Mouse (Mus musculus): ENCODE results near the gene Tmem54. TPM values are rescaled to one million over a fixed set of nuclear protein-coding genes. Genes with fewer than 3 reads are reported as not detected.

The Tmem54 gene
- total RNA-seq, 2 experiments from 2014 or later: not detected

DNA sequence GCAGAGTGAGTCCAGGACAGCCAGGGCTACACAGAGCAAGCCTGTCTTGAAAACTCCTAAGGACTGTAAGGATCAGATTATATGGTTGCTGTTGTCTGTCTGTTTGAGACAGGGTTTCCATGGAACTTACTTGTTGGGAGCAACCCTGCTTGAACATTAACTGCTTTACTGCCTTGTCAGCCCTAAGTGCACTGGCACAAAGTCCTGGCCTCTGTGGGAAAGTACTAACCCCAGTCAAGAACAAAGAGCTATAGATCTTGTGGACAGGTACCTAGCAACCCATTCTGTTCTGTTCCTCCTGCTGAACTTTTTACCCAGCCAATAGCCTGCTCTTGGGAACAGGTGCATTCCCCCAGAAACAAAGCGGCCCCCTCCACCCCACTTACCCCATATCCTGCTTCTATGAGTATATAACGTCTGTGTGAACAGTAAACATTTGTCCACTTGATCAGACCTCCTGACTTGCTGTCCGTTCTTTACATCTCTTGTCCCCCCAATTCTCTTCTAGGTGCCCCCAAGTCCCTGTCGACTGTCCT lies 46.0 kb downstream of the Tmem54 start:
- DNase-seq: no peak

DNA sequence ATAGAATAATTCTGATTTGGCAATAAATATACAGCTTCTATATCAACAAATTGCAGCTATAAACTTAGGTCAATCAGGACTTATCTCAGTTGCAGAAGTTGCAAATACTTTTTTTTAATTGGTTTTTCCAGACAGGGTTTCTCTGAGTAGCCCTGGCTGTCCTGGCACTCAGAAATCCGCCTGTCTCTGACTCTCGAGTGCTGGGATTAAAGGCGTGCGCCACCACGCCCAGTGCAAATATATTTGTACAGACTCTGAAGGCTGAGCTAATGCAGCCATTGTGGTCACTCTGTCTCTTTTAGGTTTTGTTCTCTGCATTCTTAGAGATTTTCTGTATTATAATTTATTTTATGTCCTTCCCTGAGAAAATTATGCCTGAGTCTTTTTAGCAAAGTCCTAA lies 52.2 kb downstream of the Tmem54 start:
- DNase-seq: no peak

DNA sequence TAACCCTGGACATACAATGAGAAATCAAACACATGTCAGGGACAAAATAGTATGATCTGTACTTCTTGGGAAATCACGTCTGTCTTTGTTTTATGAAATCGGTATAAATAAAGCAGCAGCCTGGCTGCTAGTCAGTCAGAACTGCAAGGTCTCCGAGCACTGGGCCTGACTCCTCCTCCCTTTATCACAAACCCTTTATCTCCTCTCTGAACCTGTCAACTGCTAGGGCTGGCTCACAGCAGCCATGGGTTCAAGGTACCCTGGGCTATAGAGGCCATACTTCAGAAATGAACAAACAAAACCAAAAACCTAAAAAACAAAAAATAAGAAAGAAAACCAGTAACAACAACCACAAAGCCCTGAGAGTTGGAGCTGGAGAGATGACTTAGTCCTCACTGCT lies 53.2 kb downstream of the Tmem54 start:
- DNase-seq: peak; percentile 29 to 41

DNA sequence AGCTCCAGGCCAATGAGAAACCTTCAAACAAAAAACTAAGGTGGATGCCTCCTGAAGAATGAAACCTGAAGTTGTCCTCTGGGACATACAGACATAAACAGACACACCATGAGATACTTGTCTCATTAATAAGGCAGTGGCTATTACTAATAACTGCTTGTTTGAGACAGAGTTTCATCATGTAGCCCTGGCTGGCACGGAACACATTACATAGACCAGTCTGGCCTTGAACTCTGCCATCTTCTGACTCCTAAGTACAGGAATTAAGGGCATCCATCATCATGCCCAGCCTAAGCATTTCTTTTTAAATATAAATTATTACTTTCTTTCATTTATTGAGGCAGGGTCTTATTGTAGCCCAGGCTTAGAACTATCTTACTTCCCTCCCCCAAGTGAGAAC lies 55.7 kb downstream of the Tmem54 start:
- DNase-seq: peak; percentile 46 to 47

Other genes starting within 250 kb of the Tmem54 start
- gene Trim62, start 222.0 kb upstream of the Tmem54 start, total RNA-seq (2021): 10 to 100 TPM in 1 of 2 experiments, 1 to 10 TPM in 1; 8.1 to 12.0 TPM
- 10 to 100 TPM; 51.6 to 70.4 TPM for gene Azin2, start 143.1 kb upstream of the Tmem54 start, total RNA-seq (2021)
- 100 to 1,000 TPM; 131 to 134 TPM for gene Ak2, start 113.6 kb upstream of the Tmem54 start, total RNA-seq (2021)
- gene Rnf19b, start 47.3 kb upstream of the Tmem54 start, total RNA-seq (2021): 10 to 100 TPM; 41.1 to 45.6 TPM
- gene Hpca, start 16.5 kb downstream of the Tmem54 start, total RNA-seq (2021): 1 to 10 TPM; 1.2 to 1.3 TPM
- 1 to 10 TPM; 2.2 to 7.2 TPM for gene Fndc5, start 31.5 kb downstream of the Tmem54 start, total RNA-seq (2021)
- gene S100pbp, start 84.2 kb downstream of the Tmem54 start, total RNA-seq (2021): 10 to 100 TPM; 23.1 to 23.6 TPM
- 100 to 1,000 TPM in 1 of 2 experiments, 10 to 100 TPM in 1; 95.2 to 102 TPM for gene Yars, start 84.2 kb downstream of the Tmem54 start, total RNA-seq (2021)
- 10 to 100 TPM; 15.6 to 19.5 TPM for gene C77080, start 155.9 kb downstream of the Tmem54 start, total RNA-seq (2021)
- under 1 TPM; 0.56 to 0.86 TPM for gene Sync, start 182.1 kb downstream of the Tmem54 start, total RNA-seq (2021)
- gene Rbbp4, start 229.8 kb downstream of the Tmem54 start, total RNA-seq (2021): 100 to 1,000 TPM; 147 TPM
- 10 to 100 TPM; 47.3 to 61.4 TPM for gene Zbtb8os, start 230.1 kb downstream of the Tmem54 start, total RNA-seq (2021)